Mouse (Mus musculus) kidney, embryonic 16.5 days (tissue): ENCODE data around the gene Med27. TPM values are rescaled to one million over a fixed set of nuclear protein-coding genes. Genes with fewer than 3 reads are reported as not detected.

ENCODE experiments used
- ATAC-seq: fragments of 200-750 bp; cut with Nextera tagmentation; 2 replicates; pipeline ENCODE4 v1.8.0; 2017; ENCODE audit warnings: moderate TSS enrichment; ENCODE audit not compliant: low FRiP score, low TSS enrichment
- H3K27ac ChIP-seq: fragments of 300-500 bp; sonication (generic); 2 replicates; pipeline ENCODE4 v1.5.1; 2014; ENCODE audit warnings: low read length
- H3K27me3 ChIP-seq: fragments of 300-500 bp; sonication (generic); 2 replicates; pipeline ENCODE4 v1.6.1; 2014; ENCODE audit warnings: low read length, control low read depth, mixed read lengths; ENCODE audit not compliant: insufficient read depth
- H3K36me3 ChIP-seq: fragments of 300-500 bp; sonication (generic); 2 replicates; pipeline ENCODE4 v1.6.1; 2014; ENCODE audit warnings: low read length, control low read depth, mixed read lengths; ENCODE audit not compliant: insufficient read depth
- H3K4me1 ChIP-seq: fragments of 300-500 bp; sonication (generic); 2 replicates; pipeline ENCODE4 v1.6.1; 2014; ENCODE audit warnings: low read length, control low read depth, mixed read lengths; ENCODE audit not compliant: insufficient read depth
- H3K4me2 ChIP-seq: fragments of 300-500 bp; sonication (generic); replicated peaks from 2 replicates; pipeline ENCODE4 v1.6.1; 2014; ENCODE audit warnings: low read depth, low read length
- H3K4me3 ChIP-seq: fragments of 300-500 bp; sonication (generic); 2 replicates; pipeline ENCODE4 v1.5.1; 2014; ENCODE audit warnings: mild to moderate bottlenecking, low read length
- H3K9ac ChIP-seq: fragments of 300-500 bp; sonication (generic); replicated peaks from 2 replicates; pipeline ENCODE4 v1.6.1; 2014; ENCODE audit warnings: low read length
- H3K9me3 ChIP-seq: fragments of 300-500 bp; sonication (generic); 2 replicates; pipeline ENCODE4 v1.6.1; 2016; ENCODE audit warnings: low read length, control low read depth
- WGBS: fragments of 180-500 bp; shearing (Covaris S2); extraction: QIAGEN DNeasy Blood & Tissue Kit; methylation state at CpG from one replicate; pipeline ENCODE4 v1.1.7; 2014; 5-methylcytosine and 5-hydroxymethylcytosine counted together
- polyA plus RNA-seq: library from polyadenylated mRNA; unstranded; fragments of >200 nt; fragmentation: Nextera tagmentation; extraction: Ambion mirVana; gene quantifications from 2 replicates; pipeline ENCODE4 v1.2.1, GENCODE M21; 2015

Gene Med27
- polyA plus RNA-seq, 1 experiment from 2014 or later, result 53.0 TPM

DNA sequence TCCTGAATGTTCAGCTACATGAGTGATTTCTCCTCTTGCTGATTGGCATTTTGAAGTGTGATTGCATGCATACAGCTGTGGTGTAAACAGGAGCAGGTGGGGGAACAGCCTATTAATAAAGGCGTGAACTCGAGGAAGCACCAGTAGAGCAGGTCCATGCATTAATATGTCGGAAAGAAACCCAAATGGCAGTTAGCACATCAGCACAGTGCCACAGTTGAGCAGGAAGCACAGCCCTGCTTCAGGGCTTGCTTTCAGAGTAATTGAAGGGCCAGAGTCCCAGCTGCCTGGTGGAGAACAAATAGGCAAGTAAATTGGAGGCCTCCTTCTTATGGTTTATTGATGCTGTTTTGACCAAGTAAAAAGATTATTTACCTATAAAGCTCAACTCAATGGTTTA, 60.7 kb downstream of the Med27 start:
- Histone ChIP-seq H3K27me3 (no peaks in the 10 kb centered on the region), H3K9me3 (no peaks in the 10 kb centered on the region), H3K4me1 (peaks cover 27% of the 10 kb centered on the region), H3K36me3 (no peaks in the 10 kb centered on the region), H3K27ac (no peak overlapping the region), H3K4me3 (no peak overlapping the region), H3K4me2 (no peak overlapping the region), H3K9ac (no peak overlapping the region)
- no peak for ATAC-seq
- 64% methylated on average over 3 of the region's 3 CpGs for WGBS

- Histone ChIP-seq H3K36me3 (no peaks in the 10 kb centered on the region), H3K27ac (no peak overlapping the region), H3K4me1 (peaks cover 31% of the 10 kb centered on the region), H3K9me3 (no peaks in the 10 kb centered on the region), H3K4me2 (no peak overlapping the region), H3K27me3 (no peaks in the 10 kb centered on the region), H3K4me3 (no peak overlapping the region), H3K9ac (no peak overlapping the region)
- whole genome bisulfite sequencing, result 37% methylated on average over 7 of the region's 7 CpGs
- 0 out of 2 replicates have a peak, but pooled peaks have one; percentile 67 for ATAC-seq
Measured at GRCm38 (mm10) chr2:29407764-29408163, 61.1 kb downstream of the Med27 start.

DNA sequence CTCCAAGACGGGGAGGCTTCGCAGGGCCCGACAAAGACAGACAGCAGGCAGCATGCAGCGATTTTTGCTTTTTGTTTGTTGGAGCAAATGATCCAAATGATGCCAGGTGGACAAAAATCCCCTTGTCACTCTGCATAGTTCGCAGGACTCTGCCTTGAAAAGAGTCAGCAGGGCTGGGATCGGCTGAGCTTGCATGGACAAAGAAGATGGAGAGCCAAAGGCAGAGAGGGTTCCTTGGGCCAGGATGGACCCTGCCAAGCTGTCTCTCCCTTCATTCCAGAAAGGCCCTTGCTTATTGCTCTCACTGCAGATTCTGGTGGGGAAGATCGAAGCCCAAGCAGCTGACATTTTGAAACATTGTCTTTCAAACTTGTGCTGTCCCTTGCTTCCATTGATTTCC, 64.3 kb downstream of the Med27 start:
- no peak for ATAC-seq
- Histone ChIP-seq H3K27ac (no peak overlapping the region), H3K9me3 (no peaks in the 10 kb centered on the region), H3K4me1 (peaks cover 42% of the 10 kb centered on the region), H3K4me2 (no peak overlapping the region), H3K27me3 (no peaks in the 10 kb centered on the region), H3K36me3 (no peaks in the 10 kb centered on the region), H3K4me3 (no peak overlapping the region), H3K9ac (no peak overlapping the region)
- 78% methylated on average over 7 of the region's 7 CpGs for WGBS

GRCm38 (mm10) chr2:29412458-29412857, 65.8 kb downstream of the Med27 start:
- H3K4me2 ChIP-seq, result no peak overlapping the region
- no peak overlapping the region for H3K9ac ChIP-seq
- no peak for ATAC-seq
- H3K4me3 ChIP-seq, result no peak overlapping the region
- no peaks in the 10 kb centered on the region for H3K9me3 ChIP-seq
- no peaks in the 10 kb centered on the region for H3K36me3 ChIP-seq
- no peak overlapping the region for H3K27ac ChIP-seq
- 45% methylated on average over 3 of the region's 3 CpGs for WGBS
- H3K4me1 ChIP-seq, result peaks cover 39% of the 10 kb centered on the region
- no peaks in the 10 kb centered on the region for H3K27me3 ChIP-seq

DNA sequence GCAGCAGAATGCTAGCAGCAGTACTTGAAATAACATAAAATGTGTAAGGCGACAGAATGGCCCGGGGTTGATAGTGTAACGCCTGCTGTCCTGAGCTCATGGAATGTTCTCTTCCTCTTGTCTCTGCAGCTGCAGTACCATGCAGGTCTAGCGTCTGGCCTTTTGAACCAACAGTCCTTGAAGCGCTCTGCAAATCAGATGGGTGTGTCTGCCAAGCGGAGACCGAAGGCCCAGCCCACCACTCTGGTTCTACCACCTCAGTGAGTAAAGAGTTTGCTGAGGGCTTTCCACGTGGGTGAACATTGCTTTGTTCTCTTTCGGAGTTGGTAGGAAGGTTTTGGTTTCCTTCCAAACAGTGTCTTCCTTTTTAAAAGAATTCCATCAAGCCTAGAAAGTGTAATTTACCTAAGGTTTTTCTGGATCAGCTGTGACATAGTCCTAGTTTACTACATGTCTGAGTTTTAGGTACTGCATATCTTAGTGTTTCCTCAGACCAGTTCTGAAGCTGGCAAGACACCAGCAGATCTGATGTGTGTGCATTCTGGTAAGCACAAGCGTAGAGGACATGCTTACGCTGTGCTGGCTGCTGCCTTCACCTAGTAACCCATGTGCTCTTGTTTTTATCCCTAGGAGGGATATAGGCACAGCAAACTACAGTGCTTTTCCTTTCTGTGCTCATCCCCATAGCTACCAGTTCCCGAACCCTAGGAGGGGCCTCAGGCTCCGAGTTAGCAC, 66.8 kb downstream of the Med27 start:
- Histone ChIP-seq H3K27ac (0 out of 2 replicates have a peak overlapping the region, but pooled peaks have one; percentile 6), H3K9me3 (no peaks in the 10 kb centered on the region), H3K27me3 (no peaks in the 10 kb centered on the region), H3K4me1 (peaks cover 32% of the 10 kb centered on the region), H3K4me2 (no peak overlapping the region), H3K36me3 (no peaks in the 10 kb centered on the region), H3K4me3 (no peak overlapping the region), H3K9ac (no peak overlapping the region)
- 48% methylated on average over 13 of the region's 13 CpGs for WGBS
- 0 out of 2 replicates have a peak, but pooled peaks have one; percentile 59 for ATAC-seq

DNA sequence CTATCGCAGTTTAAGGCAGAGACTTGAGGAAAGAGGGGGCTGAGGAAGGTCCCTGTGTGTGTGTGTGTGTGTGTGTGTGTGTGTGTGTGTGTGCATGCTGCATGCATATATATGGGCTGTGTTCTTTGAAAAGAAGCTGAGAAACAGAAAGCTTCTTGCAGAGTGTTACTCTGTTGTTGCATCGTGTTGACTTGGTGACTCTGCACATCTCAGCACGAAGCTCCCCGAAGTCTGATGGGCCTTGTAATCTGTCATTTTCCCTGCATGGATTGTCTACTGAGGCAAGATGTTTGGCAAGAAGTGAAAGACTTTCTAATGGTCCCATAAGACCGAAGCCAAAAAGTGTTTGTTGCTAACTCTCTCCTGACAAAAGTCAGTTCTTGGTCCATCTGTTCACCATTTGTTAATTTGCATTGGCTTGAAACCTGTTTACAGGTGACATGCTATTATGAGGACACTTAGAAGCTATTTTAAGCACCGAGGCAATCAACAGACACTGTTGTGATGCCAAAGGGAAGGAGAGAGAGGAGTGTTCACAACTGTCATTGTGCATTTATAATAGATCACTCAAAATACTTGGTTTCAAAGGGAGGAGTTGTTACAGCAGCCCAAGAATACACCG, 68.3 kb downstream of the Med27 start:
- no peak overlapping the region for H3K4me2 ChIP-seq
- H3K9me3 ChIP-seq, result no peaks in the 10 kb centered on the region
- H3K4me3 ChIP-seq, result no peak overlapping the region
- no peaks in the 10 kb centered on the region for H3K27me3 ChIP-seq
- H3K4me1 ChIP-seq, result peaks cover 44% of the 10 kb centered on the region
- no peak overlapping the region for H3K27ac ChIP-seq
- no peak overlapping the region for H3K9ac ChIP-seq
- WGBS, result 84% methylated on average over 7 of the region's 7 CpGs
- ATAC-seq, result no peak
- no peaks in the 10 kb centered on the region for H3K36me3 ChIP-seq

GRCm38 (mm10) chr2:29418498-29418897, 71.9 kb downstream of the Med27 start:
- Histone ChIP-seq H3K36me3 (no peaks in the 10 kb centered on the region), H3K9ac (no peak overlapping the region), H3K27me3 (no peaks in the 10 kb centered on the region), H3K4me1 (peaks cover 18% of the 10 kb centered on the region), H3K4me2 (no peak overlapping the region), H3K4me3 (no peak overlapping the region), H3K9me3 (no peaks in the 10 kb centered on the region), H3K27ac (no peak overlapping the region)
- WGBS, result 68% methylated on average over 6 of the region's 6 CpGs
- no peak for ATAC-seq

GRCm38 (mm10) chr2:29419434-29419833, 72.8 kb downstream of the Med27 start:
- H3K4me3 ChIP-seq, result no peak overlapping the region
- 39% methylated on average over 5 of the region's 5 CpGs for WGBS
- H3K9ac ChIP-seq, result no peak overlapping the region
- no peaks in the 10 kb centered on the region for H3K9me3 ChIP-seq
- no peaks in the 10 kb centered on the region for H3K36me3 ChIP-seq
- H3K27me3 ChIP-seq, result no peaks in the 10 kb centered on the region
- no peak overlapping the region for H3K4me2 ChIP-seq
- ATAC-seq, result peak; percentile 72
- no peak overlapping the region for H3K27ac ChIP-seq
- H3K4me1 ChIP-seq, result peaks cover 14% of the 10 kb centered on the region

DNA sequence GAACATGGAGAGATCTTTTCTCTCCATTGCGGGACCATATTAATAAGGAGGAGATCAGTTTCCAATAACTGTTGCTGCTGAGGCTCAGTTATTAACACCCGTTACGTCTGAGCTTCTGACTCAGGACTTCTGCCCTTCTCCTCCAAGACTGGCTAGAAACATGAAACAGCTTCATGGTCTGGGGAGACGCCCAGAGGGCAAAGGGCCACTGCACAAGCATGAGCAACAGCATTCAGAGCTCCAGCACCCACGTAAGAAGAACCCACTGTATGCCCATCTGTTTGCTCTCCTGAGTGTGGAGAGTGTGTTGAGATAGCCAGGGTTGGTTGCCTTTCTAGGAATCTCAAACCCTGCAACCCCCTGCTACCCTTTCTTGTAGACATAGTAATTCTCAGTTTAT, 73.3 kb downstream of the Med27 start:
- 41% methylated on average over 5 of the region's 5 CpGs for WGBS
- no peak overlapping the region for H3K4me2 ChIP-seq
- H3K27ac ChIP-seq, result no peak overlapping the region
- H3K9ac ChIP-seq, result no peak overlapping the region
- H3K27me3 ChIP-seq, result no peaks in the 10 kb centered on the region
- H3K36me3 ChIP-seq, result no peaks in the 10 kb centered on the region
- H3K4me1 ChIP-seq, result peaks cover 14% of the 10 kb centered on the region
- H3K9me3 ChIP-seq, result no peaks in the 10 kb centered on the region
- ATAC-seq, result peak; percentile 54; the same call in 1 of the 2 replicates
- no peak overlapping the region for H3K4me3 ChIP-seq

- no peaks in the 10 kb centered on the region for H3K9me3 ChIP-seq
- H3K4me1 ChIP-seq, result peaks cover 14% of the 10 kb centered on the region
- 63% methylated on average over 10 of the region's 10 CpGs for WGBS
- H3K9ac ChIP-seq, result no peak overlapping the region
- H3K4me3 ChIP-seq, result no peak overlapping the region
- no peak overlapping the region for H3K4me2 ChIP-seq
- no peak for ATAC-seq
- H3K36me3 ChIP-seq, result no peaks in the 10 kb centered on the region
- no peak overlapping the region for H3K27ac ChIP-seq
- H3K27me3 ChIP-seq, result no peaks in the 10 kb centered on the region
Measured at GRCm38 (mm10) chr2:29422126-29422840, 75.7 kb downstream of the Med27 start.
